Mouse (Mus musculus) embryonic facial prominence, embryonic 13.5 days (tissue): ENCODE results near the gene Heca. TPM values are rescaled to one million over a fixed set of nuclear protein-coding genes. Genes with fewer than 3 reads are reported as not detected.
"Not testable (repeated sequence)": the region's sequence is repeated elsewhere in the genome, so short reads cannot be mapped to it uniquely, and the experiment has no call there.

Experiments
- ATAC-seq: fragments of 200-750 bp; cut with Nextera tagmentation; 2 replicates; pipeline ENCODE4 v1.8.0; 2017; ENCODE audit warnings: low read depth; ENCODE audit not compliant: insufficient number of reproducible peaks, insufficient read depth, low FRiP score, low TSS enrichment
- H3K27ac ChIP-seq: fragments of 300-500 bp; sonication (generic); 2 replicates; pipeline ENCODE4 v1.5.1; 2015; ENCODE audit warnings: moderate library complexity, mild to moderate bottlenecking, inconsistent platforms
- H3K27me3 ChIP-seq: fragments of 300-500 bp; sonication (generic); 2 replicates; pipeline ENCODE4 v1.6.1; 2015; ENCODE audit warnings: mild to moderate bottlenecking, inconsistent platforms
- H3K36me3 ChIP-seq: fragments of 300-500 bp; sonication (generic); 2 replicates; pipeline ENCODE4 v1.6.1; 2015; ENCODE audit warnings: mild to moderate bottlenecking, inconsistent platforms
- H3K4me1 ChIP-seq: fragments of 300-500 bp; sonication (generic); 2 replicates; pipeline ENCODE4 v1.6.1; 2015; ENCODE audit warnings: inconsistent platforms
- H3K4me2 ChIP-seq: fragments of 300-500 bp; sonication (generic); 2 replicates; pipeline ENCODE4 v1.6.1; 2015; ENCODE audit warnings: moderate library complexity, mild to moderate bottlenecking, inconsistent platforms
- H3K4me3 ChIP-seq: fragments of 300-500 bp; sonication (generic); 2 replicates; pipeline ENCODE4 v1.5.1; 2015; ENCODE audit warnings: mild to moderate bottlenecking, inconsistent platforms
- H3K9ac ChIP-seq: fragments of 300-500 bp; sonication (generic); 2 replicates; pipeline ENCODE4 v1.6.1; 2015; ENCODE audit warnings: mild to moderate bottlenecking, inconsistent platforms
- H3K9me3 ChIP-seq: fragments of 300-500 bp; sonication (generic); 2 replicates; pipeline ENCODE4 v1.6.1; 2016; ENCODE audit warnings: inconsistent platforms
- WGBS: fragments of 180-500 bp; shearing (Covaris S2); methylation state at CpG from one replicate; pipeline ENCODE4 v1.1.7; 2015; ENCODE audit warnings: mixed read lengths; 5-methylcytosine and 5-hydroxymethylcytosine counted together
- polyA plus RNA-seq: library from polyadenylated mRNA; unstranded; fragments of >200 nt; fragmentation: Nextera tagmentation; extraction: Ambion mirVana; gene quantifications from 2 replicates; pipeline ENCODE4 v1.2.1, GENCODE M21; 2015

Heca gene
- polyA plus RNA-seq, 1 experiment from 2014 or later, result 4.4 TPM

DNA sequence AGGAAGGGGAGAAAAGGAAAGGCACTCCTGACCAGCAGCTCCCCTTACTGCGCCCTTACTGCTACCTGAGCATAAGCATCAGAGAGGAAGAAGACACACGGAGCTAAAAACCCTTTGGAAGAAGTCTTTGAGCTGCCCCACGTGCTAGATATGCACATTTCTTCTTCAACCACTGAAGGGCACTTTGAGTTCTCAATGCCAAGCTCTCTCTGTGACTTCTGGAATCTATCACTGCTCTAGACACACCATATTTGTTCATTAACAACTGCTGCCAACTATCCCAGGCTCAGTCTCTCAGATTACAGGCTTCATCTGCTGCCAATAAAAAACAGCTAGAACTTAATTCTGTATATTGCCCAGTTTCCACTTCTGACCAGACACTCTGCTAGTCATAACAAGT lies 15.7 kb downstream of the Heca start:
- Histone ChIP-seq H3K4me2 (no peak overlapping the region), H3K4me1 (peaks cover 21% of the 10 kb centered on the region), H3K9ac (no peak overlapping the region), H3K4me3 (no peak overlapping the region), H3K27ac (0 out of 2 replicates have a peak overlapping the region, but pooled peaks have one; percentile 57), H3K27me3 (no peaks in the 10 kb centered on the region), H3K9me3 (no peaks in the 10 kb centered on the region), H3K36me3 (no peaks in the 10 kb centered on the region)
- 47% methylated on average over 3 of the region's 3 CpGs for WGBS
- ATAC-seq, result no peak

GRCm38 (mm10) chr10:17931157-17931556 lies 16.7 kb downstream of the Heca start:
- no peak overlapping the region for H3K4me2 ChIP-seq
- 67% methylated on average over 1 of the region's 1 CpGs for WGBS
- no peaks in the 10 kb centered on the region for H3K27me3 ChIP-seq
- no peaks in the 10 kb centered on the region for H3K9me3 ChIP-seq
- H3K4me3 ChIP-seq, result no peak overlapping the region
- H3K36me3 ChIP-seq, result no peaks in the 10 kb centered on the region
- H3K4me1 ChIP-seq, result peaks cover 21% of the 10 kb centered on the region
- no peak for ATAC-seq
- peak overlapping the region; percentile 74 for H3K27ac ChIP-seq
- no peak overlapping the region for H3K9ac ChIP-seq

DNA sequence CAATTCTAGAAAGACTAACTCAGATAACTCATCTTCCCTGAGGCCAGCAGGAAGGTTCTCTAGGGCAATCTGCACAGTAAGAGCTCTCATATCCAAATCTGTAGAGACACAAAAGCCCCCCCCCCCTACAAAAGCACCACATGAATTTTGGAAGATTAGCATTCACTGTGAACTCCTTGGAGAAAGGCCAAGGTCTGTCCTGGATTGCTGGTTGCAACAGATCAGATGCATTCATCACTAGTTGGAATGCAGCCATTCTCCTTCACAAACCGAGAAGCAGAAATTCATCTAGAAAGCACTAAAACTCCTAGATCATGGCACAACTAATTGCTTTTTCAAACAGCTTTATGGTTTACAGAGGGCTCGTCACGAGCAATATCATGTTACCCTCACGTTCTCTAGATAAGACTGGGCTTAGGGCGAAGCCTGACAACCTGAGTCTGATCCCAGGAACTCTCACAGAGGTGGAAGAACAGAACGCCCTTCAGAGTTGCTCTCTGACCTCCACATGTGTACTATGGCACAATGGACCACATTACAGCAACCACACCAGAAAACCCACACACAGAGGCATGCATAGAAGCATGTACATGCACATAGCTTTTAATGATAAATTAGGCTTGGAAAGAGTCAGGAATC lies 17.3 kb downstream of the Heca start:
- no peak for ATAC-seq
- 23% methylated on average over 6 of the region's 6 CpGs for WGBS
- Histone ChIP-seq H3K27ac (peak overlapping the region; percentile 74), H3K9ac (no peak overlapping the region), H3K36me3 (no peaks in the 10 kb centered on the region), H3K27me3 (no peaks in the 10 kb centered on the region), H3K4me2 (0 out of 2 replicates have a peak overlapping the region, but pooled peaks have one; percentile 3), H3K4me3 (no peak overlapping the region), H3K4me1 (peaks cover 21% of the 10 kb centered on the region), H3K9me3 (no peaks in the 10 kb centered on the region)

GRCm38 (mm10) chr10:17925200-17925599 lies 22.7 kb downstream of the Heca start:
- no peaks in the 10 kb centered on the region for H3K36me3 ChIP-seq
- H3K27me3 ChIP-seq, result no peaks in the 10 kb centered on the region
- no peaks in the 10 kb centered on the region for H3K9me3 ChIP-seq
- no peak for ATAC-seq
- H3K4me1 ChIP-seq, result peaks cover 3% of the 10 kb centered on the region
- H3K4me3 ChIP-seq, result no peak overlapping the region
- WGBS, result 91% methylated on average over 3 of the region's 3 CpGs
- no peak overlapping the region for H3K27ac ChIP-seq
- H3K4me2 ChIP-seq, result no peak overlapping the region
- H3K9ac ChIP-seq, result no peak overlapping the region

DNA sequence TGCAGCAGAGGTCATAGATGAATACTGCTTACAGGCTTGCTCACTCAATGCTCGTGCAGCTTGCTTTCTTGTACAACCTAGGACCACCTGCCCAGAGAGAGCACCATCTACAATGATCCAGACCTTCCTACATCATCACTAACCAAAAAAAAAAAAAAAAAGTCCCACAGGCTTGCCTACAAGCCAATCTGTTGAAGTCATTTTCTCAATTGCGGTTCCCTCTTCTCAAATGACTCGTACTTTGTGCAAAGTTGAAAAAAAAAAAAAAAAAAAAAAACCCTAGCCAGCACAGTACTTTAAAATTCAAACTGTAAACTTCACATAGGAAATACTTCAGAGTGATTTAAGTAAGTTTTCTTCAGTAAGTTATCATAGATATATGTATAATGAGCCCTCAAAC lies 23.7 kb downstream of the Heca start:
- WGBS, result 62% methylated on average over 3 of the region's 3 CpGs
- H3K36me3 ChIP-seq, result no peaks in the 10 kb centered on the region
- no peak for ATAC-seq
- no peaks in the 10 kb centered on the region for H3K4me1 ChIP-seq
- no peak overlapping the region for H3K9ac ChIP-seq
- H3K9me3 ChIP-seq, result no peaks in the 10 kb centered on the region
- no peak overlapping the region for H3K4me2 ChIP-seq
- no peak overlapping the region for H3K4me3 ChIP-seq
- no peak overlapping the region for H3K27ac ChIP-seq
- no peaks in the 10 kb centered on the region for H3K27me3 ChIP-seq

GRCm38 (mm10) chr10:17921381-17921780 lies 26.5 kb downstream of the Heca start:
- WGBS, result 85% methylated on average over 4 of the region's 4 CpGs
- no peak for ATAC-seq
- H3K27me3 ChIP-seq, result no peaks in the 10 kb centered on the region

DNA sequence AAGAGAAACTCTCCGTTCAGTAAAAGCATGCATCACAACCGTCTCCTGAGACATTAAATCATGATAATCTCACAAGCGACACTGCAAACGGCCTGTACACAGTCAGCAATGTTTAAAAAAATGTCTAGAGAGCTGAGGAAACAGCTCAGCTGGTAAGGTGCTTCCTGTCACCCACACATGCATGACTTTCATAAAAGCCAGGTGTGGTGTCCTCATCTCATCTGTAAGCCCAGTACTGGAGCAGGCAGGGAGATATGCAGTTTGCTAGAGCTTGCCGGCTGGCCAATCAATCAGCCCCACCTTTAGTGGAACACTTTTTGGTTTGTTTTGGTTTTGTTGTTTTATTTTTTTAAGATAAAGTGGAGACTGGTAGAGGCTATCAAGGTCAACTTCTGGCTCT lies 27.9 kb downstream of the Heca start:
- WGBS, result 70% methylated on average over 5 of the region's 5 CpGs
- H3K9ac ChIP-seq, result no peak overlapping the region
- peaks cover 10% of the 10 kb centered on the region for H3K36me3 ChIP-seq
- H3K4me1 ChIP-seq, result no peaks in the 10 kb centered on the region
- H3K27ac ChIP-seq, result no peak overlapping the region
- no peaks in the 10 kb centered on the region for H3K9me3 ChIP-seq
- H3K4me3 ChIP-seq, result no peak overlapping the region
- no peaks in the 10 kb centered on the region for H3K27me3 ChIP-seq
- H3K4me2 ChIP-seq, result no peak overlapping the region
- ATAC-seq, result no peak

More at GRCm38 (mm10) chr10:17921381-17921780, 26.5 kb downstream of the Heca start:
- Histone ChIP-seq H3K9ac (no peak overlapping the region), H3K27ac (no peak overlapping the region), H3K4me1 (no peaks in the 10 kb centered on the region), H3K36me3 (no peaks in the 10 kb centered on the region), H3K4me2 (no peak overlapping the region), H3K9me3 (no peaks in the 10 kb centered on the region), H3K4me3 (no peak overlapping the region)

- WGBS, result 89% methylated on average over 2 of the region's 2 CpGs
- no peaks in the 10 kb centered on the region for H3K27me3 ChIP-seq
- no peak overlapping the region for H3K4me2 ChIP-seq
- ATAC-seq, result no peak
- H3K4me3 ChIP-seq, result no peak overlapping the region
- H3K27ac ChIP-seq, result no peak overlapping the region
- no peaks in the 10 kb centered on the region for H3K4me1 ChIP-seq
- no peak overlapping the region for H3K9ac ChIP-seq
- H3K9me3 ChIP-seq, result no peaks in the 10 kb centered on the region
- H3K36me3 ChIP-seq, result peaks cover 14% of the 10 kb centered on the region
Observed at GRCm38 (mm10) chr10:17919032-17919431, 28.8 kb downstream of the Heca start.

GRCm38 (mm10) chr10:17908731-17909130 lies 39.1 kb downstream of the Heca start:
- no peak overlapping the region for H3K4me2 ChIP-seq
- H3K27ac ChIP-seq, result no peak overlapping the region
- peaks cover 34% of the 10 kb centered on the region for H3K36me3 ChIP-seq
- 86% methylated on average over 4 of the region's 4 CpGs for WGBS
- H3K27me3 ChIP-seq, result no peaks in the 10 kb centered on the region
- H3K9me3 ChIP-seq, result no peaks in the 10 kb centered on the region
- no peaks in the 10 kb centered on the region for H3K4me1 ChIP-seq
- H3K9ac ChIP-seq, result no peak overlapping the region
- H3K4me3 ChIP-seq, result no peak overlapping the region
- no peak for ATAC-seq

GRCm38 (mm10) chr10:17906405-17906804 lies 41.5 kb downstream of the Heca start:
- not testable (repeated sequence) for H3K4me3 ChIP-seq, H3K9me3 ChIP-seq, H3K27me3 ChIP-seq, ATAC-seq, H3K27ac ChIP-seq, H3K9ac ChIP-seq, H3K4me2 ChIP-seq, H3K4me1 ChIP-seq
- peaks cover 48% of the 10 kb centered on the region for H3K36me3 ChIP-seq
- 83% methylated on average over 3 of the region's 3 CpGs for WGBS

- WGBS, result 81% methylated on average over 2 of the region's 2 CpGs
Observed at GRCm38 (mm10) chr10:17903449-17903848, 44.4 kb downstream of the Heca start.

GRCm38 (mm10) chr10:17880724-17881123 lies 67.1 kb downstream of the Heca start:
- H3K36me3 ChIP-seq, result no peaks in the 10 kb centered on the region
- no peak overlapping the region for H3K4me3 ChIP-seq
- WGBS, result 67% methylated on average over 2 of the region's 2 CpGs
- H3K4me2 ChIP-seq, result no peak overlapping the region
- no peaks in the 10 kb centered on the region for H3K27me3 ChIP-seq
- H3K4me1 ChIP-seq, result no peaks in the 10 kb centered on the region
- H3K9ac ChIP-seq, result no peak overlapping the region
- ATAC-seq, result no peak
- no peaks in the 10 kb centered on the region for H3K9me3 ChIP-seq
- no peak overlapping the region for H3K27ac ChIP-seq

More at GRCm38 (mm10) chr10:17903449-17903848, 44.4 kb downstream of the Heca start:
- Histone ChIP-seq H3K9me3 (no peaks in the 10 kb centered on the region), H3K4me2 (no peak overlapping the region), H3K27ac (no peak overlapping the region), H3K4me3 (no peak overlapping the region), H3K27me3 (no peaks in the 10 kb centered on the region), H3K36me3 (peaks cover 63% of the 10 kb centered on the region), H3K4me1 (no peaks in the 10 kb centered on the region), H3K9ac (no peak overlapping the region)
- no peak for ATAC-seq
